Mouse (Mus musculus): Measurements from ENCODE around the gene Gpr171. TPM values are rescaled to one million over a fixed set of nuclear protein-coding genes. Genes with fewer than 3 reads are reported as not detected.
"Not testable (repeated sequence)": the region's sequence is repeated elsewhere in the genome, so short reads cannot be mapped to it uniquely, and the experiment has no call there.

Gpr171 gene
- polyA plus RNA-seq, 1 experiment, result not detected

DNA sequence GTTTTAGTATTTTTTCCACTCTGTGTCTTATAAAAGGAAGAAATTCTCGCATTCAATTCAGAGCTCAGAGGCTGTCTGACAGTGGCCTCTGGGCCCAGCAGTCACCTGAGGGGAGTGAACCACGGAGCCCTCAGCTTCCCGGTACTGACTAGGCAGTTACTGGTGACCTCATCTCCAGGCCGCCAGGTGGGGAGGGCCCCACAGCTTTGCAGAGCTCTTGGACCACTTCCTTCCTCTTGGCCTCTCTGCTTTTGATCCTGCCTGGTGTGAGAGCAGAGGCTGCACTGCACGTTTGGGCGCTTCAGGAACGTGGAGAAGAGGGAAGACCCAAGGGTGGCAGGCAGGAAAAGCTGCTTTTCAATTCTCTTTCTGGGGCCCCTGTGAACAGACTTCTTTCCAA, 20.7 kb downstream of the Gpr171 start:
- H3K4me1 ChIP-seq (ENCODE audit: control insufficient read depth, insufficient read depth, low read length), result no peaks in the 10 kb centered on the region
- H3K27me3 ChIP-seq (ENCODE audit: control insufficient read depth, insufficient read depth, low read length), result no peaks in the 10 kb centered on the region
- H3K4me3 ChIP-seq (ENCODE audit: control insufficient read depth, low read depth, low read length), result no peak overlapping the region
- H3K27ac ChIP-seq (ENCODE audit: control insufficient read depth, insufficient read depth, low read depth, low read length), result no peak overlapping the region
- no peaks in the 10 kb centered on the region for H3K36me3 ChIP-seq (ENCODE audit: control insufficient read depth, insufficient read depth, low read length)
- TF ChIP-seq CTCF (IDR thresholded peaks at IDR 0.05; ENCODE audit: control insufficient read depth, insufficient read depth, insufficient replicate concordance, low read depth, low read length) (no peak), POLR2A (IDR thresholded peaks at IDR 0.05; ENCODE audit: control insufficient read depth, low read depth, low read length) (no peak)

DNA sequence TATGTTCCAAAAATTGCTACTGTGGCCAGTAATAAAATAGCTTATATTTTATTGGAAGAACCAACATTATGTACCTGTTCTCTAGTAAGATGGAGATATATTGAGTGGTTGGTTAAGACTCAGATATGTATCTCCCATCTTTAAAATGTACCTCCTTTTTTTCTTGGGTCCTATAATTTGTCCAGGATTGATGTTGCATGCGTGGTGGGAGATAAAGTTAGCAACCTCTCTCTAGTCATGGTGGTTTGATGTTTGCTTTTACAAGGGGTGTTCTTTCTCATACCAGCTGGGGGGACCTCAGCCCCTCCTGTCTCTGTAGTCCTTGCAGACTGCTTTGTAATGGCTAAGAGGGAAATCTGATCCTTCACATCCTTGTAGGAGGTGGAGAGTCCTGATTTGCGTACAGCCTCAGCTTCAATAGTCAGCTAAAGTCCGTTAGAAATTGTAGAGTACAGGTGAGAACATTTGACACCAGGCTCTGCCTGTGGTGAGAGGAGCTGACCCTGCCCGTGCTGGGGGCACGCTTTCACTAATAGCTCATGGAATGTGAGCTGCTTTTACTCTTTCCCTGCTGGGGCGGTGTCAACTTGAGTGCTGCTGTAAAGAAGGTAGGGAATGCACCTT, 21.2 kb downstream of the Gpr171 start:
- Histone ChIP-seq H3K27me3 (ENCODE audit: control insufficient read depth, insufficient read depth, low read length) (no peaks in the 10 kb centered on the region), H3K4me3 (ENCODE audit: control insufficient read depth, low read depth, low read length) (no peak overlapping the region), H3K36me3 (ENCODE audit: control insufficient read depth, insufficient read depth, low read length) (no peaks in the 10 kb centered on the region), H3K4me1 (ENCODE audit: control insufficient read depth, insufficient read depth, low read length) (no peaks in the 10 kb centered on the region), H3K27ac (ENCODE audit: control insufficient read depth, insufficient read depth, low read depth, low read length) (no peak overlapping the region)
- TF ChIP-seq POLR2A (IDR thresholded peaks at IDR 0.05; ENCODE audit: control insufficient read depth, low read depth, low read length) (no peak), CTCF (IDR thresholded peaks at IDR 0.05; ENCODE audit: control insufficient read depth, insufficient read depth, insufficient replicate concordance, low read depth, low read length) (no peak)

DNA sequence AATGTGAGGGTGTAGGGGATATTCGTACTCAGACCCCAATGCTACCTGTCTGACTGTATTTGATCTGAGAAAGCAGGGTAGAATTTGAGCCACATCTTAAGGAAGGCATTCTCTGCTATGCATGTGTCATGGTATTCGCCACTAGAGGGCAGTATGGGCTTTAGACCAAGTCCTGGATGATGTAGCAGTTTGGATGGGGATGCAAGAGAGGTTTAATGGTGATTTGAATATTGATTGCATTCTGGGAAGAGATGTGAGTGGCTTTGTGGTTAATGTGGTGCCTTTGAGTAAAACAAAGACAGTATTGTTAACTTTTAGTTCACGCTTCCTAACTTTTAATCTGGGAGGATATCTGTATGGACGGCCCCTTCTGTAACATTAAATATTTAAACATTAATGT, 22.3 kb downstream of the Gpr171 start:
- Histone ChIP-seq H3K4me3 (ENCODE audit: control insufficient read depth, low read depth, low read length) (no peak overlapping the region), H3K27me3 (ENCODE audit: control insufficient read depth, insufficient read depth, low read length) (no peaks in the 10 kb centered on the region), H3K36me3 (ENCODE audit: control insufficient read depth, insufficient read depth, low read length) (no peaks in the 10 kb centered on the region), H3K27ac (ENCODE audit: control insufficient read depth, insufficient read depth, low read depth, low read length) (no peak overlapping the region), H3K4me1 (ENCODE audit: control insufficient read depth, insufficient read depth, low read length) (no peaks in the 10 kb centered on the region)
- TF ChIP-seq CTCF (IDR thresholded peaks at IDR 0.05; ENCODE audit: control insufficient read depth, insufficient read depth, insufficient replicate concordance, low read depth, low read length) (no peak), POLR2A (IDR thresholded peaks at IDR 0.05; ENCODE audit: control insufficient read depth, low read depth, low read length) (no peak)

DNA sequence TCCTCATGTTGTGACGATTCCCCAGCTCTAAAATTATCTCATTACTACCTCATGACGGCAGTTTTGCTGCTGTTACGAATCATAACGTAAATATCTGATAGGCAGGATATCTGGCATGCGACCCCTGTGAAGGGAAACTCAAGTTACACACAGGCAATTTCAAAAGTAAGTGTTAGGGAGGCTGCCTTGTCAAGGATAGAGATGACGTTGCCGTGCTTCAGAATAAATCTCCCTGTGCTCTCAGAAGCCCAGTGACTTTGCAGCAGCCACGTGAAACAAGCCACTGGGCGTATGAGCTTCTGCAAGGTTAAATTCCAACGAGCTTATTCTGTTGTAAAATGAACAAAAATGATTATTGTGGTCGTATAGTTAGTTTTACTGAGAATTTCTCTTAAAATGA, 23.0 kb downstream of the Gpr171 start:
- H3K36me3 ChIP-seq (ENCODE audit: control insufficient read depth, insufficient read depth, low read length), result no peaks in the 10 kb centered on the region
- no peaks in the 10 kb centered on the region for H3K4me1 ChIP-seq (ENCODE audit: control insufficient read depth, insufficient read depth, low read length)
- H3K4me3 ChIP-seq (ENCODE audit: control insufficient read depth, low read depth, low read length), result no peak overlapping the region
- TF ChIP-seq POLR2A (IDR thresholded peaks at IDR 0.05; ENCODE audit: control insufficient read depth, low read depth, low read length) (no peak), CTCF (IDR thresholded peaks at IDR 0.05; ENCODE audit: control insufficient read depth, insufficient read depth, insufficient replicate concordance, low read depth, low read length) (no peak)
- H3K27ac ChIP-seq (ENCODE audit: control insufficient read depth, insufficient read depth, low read depth, low read length), result no peak overlapping the region
- no peaks in the 10 kb centered on the region for H3K27me3 ChIP-seq (ENCODE audit: control insufficient read depth, insufficient read depth, low read length)

DNA sequence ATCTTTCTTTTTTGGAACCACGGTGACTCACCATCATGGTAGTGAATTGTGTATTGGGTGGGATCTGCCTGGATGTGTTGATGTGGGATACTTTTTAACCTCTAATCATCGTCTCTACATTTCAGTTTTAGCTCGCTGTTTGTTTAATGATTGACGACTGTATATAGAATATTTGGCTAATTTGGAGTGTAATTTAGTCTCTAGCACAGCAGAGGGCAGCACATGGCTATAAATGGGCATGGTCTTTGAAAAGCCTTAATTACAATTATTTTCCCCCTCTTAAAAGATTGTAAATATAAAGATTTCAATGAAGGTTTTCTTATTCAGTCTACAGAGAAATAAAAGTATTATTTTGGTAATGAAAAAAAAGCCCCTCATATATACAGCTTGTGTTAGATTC, 24.3 kb downstream of the Gpr171 start:
- TF ChIP-seq CTCF (IDR thresholded peaks at IDR 0.05; ENCODE audit: control insufficient read depth, insufficient read depth, insufficient replicate concordance, low read depth, low read length), result no peak
- Histone ChIP-seq H3K4me3 (ENCODE audit: control insufficient read depth, low read depth, low read length) (no peak overlapping the region), H3K4me1 (ENCODE audit: control insufficient read depth, insufficient read depth, low read length) (no peaks in the 10 kb centered on the region), H3K27ac (ENCODE audit: control insufficient read depth, insufficient read depth, low read depth, low read length) (no peak overlapping the region), H3K36me3 (ENCODE audit: control insufficient read depth, insufficient read depth, low read length) (no peaks in the 10 kb centered on the region), H3K27me3 (ENCODE audit: control insufficient read depth, insufficient read depth, low read length) (no peaks in the 10 kb centered on the region)

DNA sequence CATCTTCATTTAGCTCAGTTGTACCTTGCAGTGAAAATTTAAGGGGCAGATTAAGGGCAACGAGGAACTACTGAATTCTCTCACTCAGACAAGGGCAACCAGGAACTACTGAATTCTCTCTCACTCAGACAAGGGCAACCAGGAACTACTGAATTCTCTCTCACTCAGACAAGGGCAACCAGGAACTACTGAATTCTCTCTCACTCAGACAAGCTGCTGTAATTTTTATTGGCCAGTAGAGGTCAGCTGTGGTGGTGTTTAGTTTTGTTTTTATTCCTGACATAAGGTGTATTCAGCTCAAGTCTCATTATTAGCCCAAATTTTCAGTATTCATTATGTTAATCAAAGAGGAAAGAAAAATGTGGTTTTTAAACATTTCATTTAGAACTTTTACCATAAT, 32.5 kb downstream of the Gpr171 start:
- not testable (repeated sequence) for H3K27me3 ChIP-seq (ENCODE audit: control insufficient read depth, insufficient read depth, low read length); H3K27ac ChIP-seq (ENCODE audit: control insufficient read depth, insufficient read depth, low read depth, low read length); H3K4me3 ChIP-seq (ENCODE audit: control insufficient read depth, low read depth, low read length); H3K4me1 ChIP-seq (ENCODE audit: control insufficient read depth, insufficient read depth, low read length); H3K36me3 ChIP-seq (ENCODE audit: control insufficient read depth, insufficient read depth, low read length)

DNA sequence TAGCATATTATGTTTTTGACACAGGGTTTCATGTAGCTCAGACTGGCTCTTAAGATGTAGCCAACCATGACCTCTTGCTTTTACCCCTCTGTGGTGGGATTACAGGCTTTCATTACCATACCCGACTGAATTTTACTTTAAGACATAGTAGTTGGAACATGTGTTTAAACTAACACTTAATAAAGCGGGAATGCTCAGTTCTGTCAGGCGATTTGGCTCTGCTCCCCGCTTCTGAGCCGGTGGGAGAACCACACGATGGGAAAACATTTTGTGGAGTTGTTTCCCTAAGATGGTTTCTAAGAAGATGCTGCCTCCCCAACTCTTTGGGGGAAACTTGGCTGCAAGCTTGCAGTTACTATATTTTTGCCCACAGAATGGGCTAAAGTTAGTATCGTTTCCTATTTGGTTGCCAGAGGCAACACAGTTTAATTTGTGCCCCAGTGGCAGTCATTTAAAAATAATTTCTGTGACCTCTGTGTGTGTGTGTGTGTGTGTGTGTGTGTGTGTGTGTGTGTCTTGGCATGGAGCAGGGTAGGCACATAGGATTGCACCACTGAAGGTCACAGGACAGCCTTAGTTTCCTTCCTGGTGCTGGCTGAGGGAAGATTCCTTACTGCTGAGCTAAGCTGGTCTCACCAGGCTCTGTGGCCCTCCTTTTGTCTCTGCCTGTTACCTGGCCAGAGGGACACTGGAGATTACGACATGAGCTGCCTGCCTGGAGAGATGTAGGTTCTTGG, 34.9 kb downstream of the Gpr171 start:
- Histone ChIP-seq H3K27ac (ENCODE audit: control insufficient read depth, insufficient read depth, low read depth, low read length) (no peak overlapping the region), H3K4me3 (ENCODE audit: control insufficient read depth, low read depth, low read length) (no peak overlapping the region), H3K36me3 (ENCODE audit: control insufficient read depth, insufficient read depth, low read length) (no peaks in the 10 kb centered on the region), H3K27me3 (ENCODE audit: control insufficient read depth, insufficient read depth, low read length) (no peaks in the 10 kb centered on the region), H3K4me1 (ENCODE audit: control insufficient read depth, insufficient read depth, low read length) (no peaks in the 10 kb centered on the region)
- no peak for TF ChIP-seq CTCF (IDR thresholded peaks at IDR 0.05; ENCODE audit: control insufficient read depth, insufficient read depth, insufficient replicate concordance, low read depth, low read length)
- TF ChIP-seq POLR2A (IDR thresholded peaks at IDR 0.05; ENCODE audit: control insufficient read depth, low read depth, low read length), result no peak

All from testis, adult 2 months (tissue).